31 mouse cellular contexts compared by ENCODE assay signal in genomic region chr16:20735651-20736050, GRCm38 (mm10). TPM values are rescaled to one million over a fixed set of nuclear protein-coding genes. Genes with fewer than 3 reads are reported as not detected.
"Had no signal": no experiment of that assay in that cellular context is flagged by ENCODE, and none has a peak within 500 bp of the region (broad histone marks: within the 10 kb centered on the region; RNA-seq: fewer than 3 reads in every experiment).

No protein-coding gene starts in this region.

- DNase-seq: liver; liver, embryonic 13.5 days; liver, postnatal 0 days; lung, adult 18-20 months; lung, adult 2 months; lung, embryonic 14.5 days; lung, postnatal 10 days; lung, postnatal 14 days; lung, postnatal 36 days; lung, postnatal 4 days; midbrain, embryonic 14.5 days had no signal

- H3K4me3 ChIP-seq: limb, embryonic 10.5 days; limb, embryonic 12.5 days; limb, embryonic 13.5 days; limb, embryonic 15.5 days; liver, embryonic 12.5 days; liver, embryonic 13.5 days; liver, embryonic 15.5 days; lung, embryonic 15.5 days; megakaryocyte, embryonic 14.5 days; midbrain, embryonic 10.5 days; midbrain, embryonic 12.5 days; midbrain, embryonic 13.5 days; midbrain, embryonic 15.5 days; myocyte; neural tube, embryonic 12.5 days had no signal

- H3K27ac ChIP-seq: limb, embryonic 10.5 days; limb, embryonic 12.5 days; limb, embryonic 13.5 days; limb, embryonic 15.5 days; liver, embryonic 12.5 days; liver, embryonic 13.5 days; liver, embryonic 14.5 days; liver, embryonic 15.5 days; lung, embryonic 15.5 days; macrophage; midbrain, embryonic 10.5 days; midbrain, embryonic 12.5 days; midbrain, embryonic 13.5 days; midbrain, embryonic 15.5 days; neural tube, embryonic 12.5 days had no signal

RNA-seq across cellular contexts. Expression of gene Thpo, which starts 1.3 kb away (rescaled TPM):
- total RNA-seq: megakaryocyte progenitor cell, adult 5-6 weeks; megakaryocyte, adult 5-6 weeks; megakaryocyte-erythroid progenitor cell, adult 5-6 weeks; monocyte, adult 5-6 weeks had no signal

RNA-seq across cellular contexts. Expression of gene Chrd, which starts 2.7 kb away (rescaled TPM):
- total RNA-seq: megakaryocyte progenitor cell, adult 5-6 weeks; megakaryocyte, adult 5-6 weeks; megakaryocyte-erythroid progenitor cell, adult 5-6 weeks; monocyte, adult 5-6 weeks had no signal

RNA-seq across cellular contexts. Expression of gene Clcn2, which starts 18.1 kb away (rescaled TPM):
- total RNA-seq: monocyte, adult 5-6 weeks had no signal

RNA-seq across cellular contexts. Expression of gene Fam131a, which starts 42.6 kb away (rescaled TPM):
- total RNA-seq: megakaryocyte progenitor cell, adult 5-6 weeks had no signal
